Mouse (Mus musculus) inflammation-experienced regulatory T-cells, adult 16 weeks (primary cell): ENCODE results near the gene Gm9922. TPM values are rescaled to one million over a fixed set of nuclear protein-coding genes. Genes with fewer than 3 reads are reported as not detected.

Experiments
- polyA plus RNA-seq: library from polyadenylated mRNA; unstranded; fragments of 100-300 nt; shearing (Covaris generic); gene quantifications from one replicate; pipeline ENCODE4 v1.2.1, GENCODE M21; 2017

The Gm9922 gene
- polyA plus RNA-seq, result not detected

GRCm38 (mm10) chr14:101729237-101729971 is at the start of gene Gm9922, which contains the start of gene Lmo7:
TSS of gene Gm9922 (minus strand) at chr14:101729814.
TSS of gene Lmo7 (plus strand) at chr14:101729957.

Other genes with a start within 250 kb of the Gm9922 start
- gene Tbc1d4, start 120.6 kb downstream of the Gm9922 start, polyA plus RNA-seq, result 282 TPM
- 103 TPM for gene Commd6, start 89.1 kb downstream of the Gm9922 start, polyA plus RNA-seq
- gene Uchl3, start 75.8 kb downstream of the Gm9922 start, polyA plus RNA-seq, result 70.7 TPM
- gene Lmo7, start 143 bp upstream of the Gm9922 start, polyA plus RNA-seq, result 0.50 TPM